8 mouse cellular contexts compared by ENCODE assay signal in genomic region chr6:114398626-114399025, GRCm38 (mm10). TPM values are rescaled to one million over a fixed set of nuclear protein-coding genes. Genes with fewer than 3 reads are reported as not detected.
DNase-seq lines count a peak whose midpoint lies in the region; ATAC-seq and TF ChIP-seq lines count a peak whose summit lies in the region.

No protein-coding gene starts in this region.

- H3K4me3 ChIP-seq in E14TG2a.4 (replicated peaks; ENCODE audit: low read length): peak overlapping the region; percentile 80
- peak overlapping the region; percentile 55; the same call in 1 of the 2 replicates for H3K4me3 ChIP-seq in embryonic facial prominence, embryonic 13.5 days
- peak overlapping the region; percentile 51; the same call in 1 of the 2 replicates for H3K4me3 ChIP-seq in hindbrain, embryonic 13.5 days
- peak overlapping the region; percentile 64 for H3K4me3 ChIP-seq in left cerebral cortex, adult 2 months
- peak overlapping the region; percentile 50 for H3K4me3 ChIP-seq in neural tube, embryonic 13.5 days

- 0 out of 2 replicates have a peak, but pooled peaks have one; percentile 12 for ATAC-seq in embryonic facial prominence, embryonic 13.5 days (ENCODE audit: insufficient number of reproducible peaks, insufficient read depth, low FRiP score, low TSS enrichment, low read depth)
- ATAC-seq in hindbrain, embryonic 13.5 days (ENCODE audit: low FRiP score): 0 out of 2 replicates have a peak, but pooled peaks have one; percentile 38
- ATAC-seq in neural tube, embryonic 13.5 days (ENCODE audit: low read depth): no peak

- H3K9ac ChIP-seq in embryonic facial prominence, embryonic 13.5 days: no peak overlapping the region
- H3K9ac ChIP-seq in hindbrain, embryonic 13.5 days: no peak overlapping the region
- H3K9ac ChIP-seq in neural tube, embryonic 13.5 days: no peak overlapping the region

- DNase-seq in adrenal gland, postnatal 10 days: peak; percentile 29
- no peak for DNase-seq in adrenal gland, postnatal 4 days (ENCODE audit: low spot score in 2 of 2)
- peak; percentile 70 to 71 for DNase-seq in left cerebral cortex, adult 2 months (ENCODE audit: extremely low spot score in 1 of 2, low spot score in 2 of 2)
- DNase-seq in spleen, adult 12 weeks (ENCODE audit: low spot score): no peak

- intact Hi-C loops in left cerebral cortex, adult 2 months (cut with DNase I): loop anchor here (2.0 kb wide), 2 partner anchors 52 to 60 kb away; no protein-coding TSS in a partner anchor

- peaks cover 79% of the 10 kb centered on the region for H3K27me3 ChIP-seq in E14TG2a.4 (ENCODE audit: insufficient read depth, low read length)
- H3K27me3 ChIP-seq in embryonic facial prominence, embryonic 13.5 days: peaks cover 77% of the 10 kb centered on the region
- peaks cover 65% of the 10 kb centered on the region for H3K27me3 ChIP-seq in hindbrain, embryonic 13.5 days
- peaks cover 65% of the 10 kb centered on the region for H3K27me3 ChIP-seq in neural tube, embryonic 13.5 days

- H3K9me3 ChIP-seq in E14TG2a.4 (ENCODE audit: low read length): no peaks in the 10 kb centered on the region
- peaks cover 5% of the 10 kb centered on the region; the same call in 1 of the 2 replicates for H3K9me3 ChIP-seq in embryonic facial prominence, embryonic 13.5 days
- H3K9me3 ChIP-seq in hindbrain, embryonic 13.5 days: no peaks in the 10 kb centered on the region
- H3K9me3 ChIP-seq in neural tube, embryonic 13.5 days: no peaks in the 10 kb centered on the region

- 0 out of 2 replicates have a peak, but pooled peaks have one; percentile 12 for TF ChIP-seq CTCF in E14TG2a.4 (conservative IDR thresholded peaks at IDR 0.05; ENCODE audit: low read length)
- TF ChIP-seq CTCF in left cerebral cortex, adult 2 months (IDR thresholded peaks at IDR 0.05): peak; percentile 55

- H3K36me3 ChIP-seq in E14TG2a.4 (ENCODE audit: insufficient read depth, low read length): no peaks in the 10 kb centered on the region
- no peaks in the 10 kb centered on the region for H3K36me3 ChIP-seq in embryonic facial prominence, embryonic 13.5 days
- no peaks in the 10 kb centered on the region for H3K36me3 ChIP-seq in hindbrain, embryonic 13.5 days
- H3K36me3 ChIP-seq in neural tube, embryonic 13.5 days: no peaks in the 10 kb centered on the region

- 5% methylated on average over 9 of the region's 9 CpGs for WGBS in embryonic facial prominence, embryonic 13.5 days
- 5% methylated on average over 9 of the region's 9 CpGs for WGBS in hindbrain, embryonic 13.5 days
- 5% methylated on average over 9 of the region's 9 CpGs for WGBS in neural tube, embryonic 13.5 days

- H3K27ac ChIP-seq in embryonic facial prominence, embryonic 13.5 days: no peak overlapping the region
- H3K27ac ChIP-seq in hindbrain, embryonic 13.5 days: no peak overlapping the region
- peak overlapping the region; percentile 81 for H3K27ac ChIP-seq in left cerebral cortex, adult 2 months
- no peak overlapping the region for H3K27ac ChIP-seq in neural tube, embryonic 13.5 days (replicated peaks)

- peaks cover 25% of the 10 kb centered on the region for H3K4me1 ChIP-seq in E14TG2a.4 (replicated peaks; ENCODE audit: low read depth, low read length)
- H3K4me1 ChIP-seq in embryonic facial prominence, embryonic 13.5 days: peaks cover 16% of the 10 kb centered on the region
- H3K4me1 ChIP-seq in hindbrain, embryonic 13.5 days (replicated peaks): peaks cover 33% of the 10 kb centered on the region
- peaks cover 32% of the 10 kb centered on the region for H3K4me1 ChIP-seq in neural tube, embryonic 13.5 days (replicated peaks)

- peak overlapping the region; percentile 97 for H3K4me2 ChIP-seq in embryonic facial prominence, embryonic 13.5 days
- H3K4me2 ChIP-seq in hindbrain, embryonic 13.5 days: peak overlapping the region; percentile 92; the same call in 1 of the 2 replicates
- H3K4me2 ChIP-seq in neural tube, embryonic 13.5 days: peak overlapping the region; percentile 94

RNA-seq across cellular contexts. Expression of gene Hrh1, which starts 0.9 kb away (rescaled TPM):
- total RNA-seq in adrenal gland, postnatal 10 days (2021): under 1 TPM; 0.84 to 0.97 TPM
- 1 to 10 TPM; 1.2 to 2.1 TPM for total RNA-seq in adrenal gland, postnatal 4 days (2021)
- 0.10 TPM in 1 of 2 replicates, not detected in the other for polyA plus RNA-seq in embryonic facial prominence, embryonic 13.5 days (2015; fragmentation: Nextera tagmentation; extraction: Ambion mirVana)
- polyA plus RNA-seq in hindbrain, embryonic 13.5 days (2015; fragmentation: Nextera tagmentation; extraction: Ambion mirVana): 0.47 and 0.73 TPM in 2 replicates
- total RNA-seq in left cerebral cortex, adult 2 months (2021): 10 to 100 TPM; 24.2 to 25.6 TPM
- 0.13 and 0.15 TPM in 2 replicates for polyA plus RNA-seq in neural tube, embryonic 13.5 days (2015; fragmentation: Nextera tagmentation; extraction: Ambion mirVana)

Comparison
In these comparisons a context has a peak if more than half of its experiments do, and no peak if none do; other contexts are left out.
1. DNase-seq: peak in adrenal gland, postnatal 10 days (single experiment) and left cerebral cortex, adult 2 months (2 of 2); none in adrenal gland, postnatal 4 days (0 of 2) and spleen, adult 12 weeks (single experiment).
2. RNA of gene Hrh1, which starts 0.9 kb away (total RNA-seq): 24.2 to 25.6 TPM in left cerebral cortex, adult 2 months; 1.2 to 2.1 TPM in adrenal gland, postnatal 4 days and 0.84 to 0.97 TPM in adrenal gland, postnatal 10 days; every median in the first group is over 4 times any median in the second.
3. Peak in every context shown above with its lines, with median percentiles within 50 percentile points of each other: H3K4me3 ChIP-seq and H3K4me2 ChIP-seq.